ENCODE assay signal across 19 mouse cellular contexts in the genomic region with DNA sequence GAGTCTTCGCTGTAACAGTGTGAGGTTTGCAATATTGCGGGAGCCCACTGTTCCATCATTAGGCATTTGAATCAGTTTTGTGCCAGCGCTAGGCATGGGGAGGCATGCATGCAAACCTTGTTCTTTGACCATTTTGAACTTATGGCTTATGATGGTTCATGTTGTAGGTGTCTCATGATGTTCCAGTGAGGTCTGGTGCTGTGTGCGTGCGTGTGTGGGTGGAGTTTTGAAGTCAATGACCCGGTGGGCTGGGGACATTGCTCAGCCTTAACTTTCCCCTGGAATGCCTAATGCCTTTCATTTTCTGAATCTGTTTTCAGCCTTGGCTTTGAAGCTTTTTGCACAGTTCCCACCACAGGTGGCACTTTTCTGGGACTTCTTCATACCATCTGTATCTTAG.
"Had no signal": no experiment of that assay in that cellular context is flagged by ENCODE, and none has a peak within 500 bp of the region (broad histone marks: within the 10 kb centered on the region; RNA-seq: fewer than 3 reads in every experiment).

No protein-coding gene starts in this region.

- H3K9ac ChIP-seq: hindbrain, embryonic 15.5 days; limb, embryonic 12.5 days; limb, embryonic 15.5 days; liver, embryonic 15.5 days; lung, embryonic 14.5 days; midbrain, embryonic 12.5 days; midbrain, embryonic 15.5 days; neural tube, embryonic 12.5 days; neural tube, embryonic 15.5 days had no signal

- H3K27ac ChIP-seq: hindbrain, embryonic 15.5 days; limb, embryonic 12.5 days; limb, embryonic 15.5 days; liver, embryonic 15.5 days; macrophage; midbrain, embryonic 12.5 days; midbrain, embryonic 15.5 days; neural tube, embryonic 12.5 days; neural tube, embryonic 15.5 days; stomach, postnatal 0 days had no signal

- ATAC-seq: intestine, postnatal 0 days; lung, postnatal 0 days; midbrain, embryonic 15.5 days had no signal

- H3K4me3 ChIP-seq: hindbrain, embryonic 15.5 days; limb, embryonic 12.5 days; limb, embryonic 15.5 days; liver, embryonic 15.5 days; midbrain, embryonic 12.5 days; midbrain, embryonic 15.5 days; neural tube, embryonic 12.5 days; neural tube, embryonic 15.5 days had no signal

- H3K4me2 ChIP-seq: hindbrain, embryonic 15.5 days; limb, embryonic 12.5 days; limb, embryonic 15.5 days; liver, embryonic 15.5 days; lung, embryonic 14.5 days; midbrain, embryonic 12.5 days; midbrain, embryonic 15.5 days; neural tube, embryonic 12.5 days; neural tube, embryonic 15.5 days had no signal

- H3K9me3 ChIP-seq: hindbrain, embryonic 15.5 days; limb, embryonic 12.5 days; limb, embryonic 15.5 days; liver, embryonic 15.5 days; midbrain, embryonic 12.5 days; midbrain, embryonic 15.5 days; neural tube, embryonic 12.5 days; neural tube, embryonic 15.5 days had no signal

- H3K4me1 ChIP-seq: hindbrain, embryonic 15.5 days; midbrain, embryonic 12.5 days; midbrain, embryonic 15.5 days; neural tube, embryonic 12.5 days; neural tube, embryonic 15.5 days had no signal

- H3K36me3 ChIP-seq: hindbrain, embryonic 15.5 days; liver, embryonic 15.5 days; midbrain, embryonic 15.5 days; neural tube, embryonic 15.5 days had no signal

- DNase-seq: left cerebral cortex, postnatal 4 days; lung, embryonic 14.5 days; right cerebral cortex, adult 18-20 months; right cerebral cortex, postnatal 14 days; right cerebral cortex, postnatal 4 days; thymus, adult 18-20 months; thymus, postnatal 36 days had no signal

- H3K27me3 ChIP-seq: hindbrain, embryonic 15.5 days; limb, embryonic 12.5 days; limb, embryonic 15.5 days; liver, embryonic 15.5 days; midbrain, embryonic 12.5 days; midbrain, embryonic 15.5 days; neural tube, embryonic 12.5 days; neural tube, embryonic 15.5 days had no signal
